ENCODE assay signal across 9 mouse cellular contexts in genomic region chr19:43986069-43986794, GRCm38 (mm10). TPM values are rescaled to one million over a fixed set of nuclear protein-coding genes. Genes with fewer than 3 reads are reported as not detected.
DNase-seq lines count a peak whose midpoint lies in the region; ATAC-seq and TF ChIP-seq lines count a peak whose summit lies in the region.
"Had no signal": no experiment of that assay in that cellular context is flagged by ENCODE, and none has a peak within 500 bp of the region (broad histone marks: within the 10 kb centered on the region; RNA-seq: fewer than 3 reads in every experiment).

Cpn1 (minus strand) TSS chr19:43986556.

- H3K9me3 ChIP-seq in lung, embryonic 15.5 days: no peaks in the 10 kb centered on the region
- no peaks in the 10 kb centered on the region for H3K9me3 ChIP-seq in stomach, postnatal 0 days (ENCODE audit: control insufficient read depth, low read length)
- H3K9me3 ChIP-seq: limb, embryonic 15.5 days had no signal

- peak within 1 kb of the TSS; percentile 45 for H3K4me2 ChIP-seq in lung, embryonic 15.5 days
- H3K4me2 ChIP-seq in stomach, postnatal 0 days (replicated peaks; ENCODE audit: low read depth): peak within 1 kb of the TSS; percentile 12
- H3K4me2 ChIP-seq: limb, embryonic 15.5 days had no signal

- peak; percentile 45 for TF ChIP-seq CTCF in stomach, postnatal 0 days (IDR thresholded peaks at IDR 0.05; ENCODE audit: low read depth)
- TF ChIP-seq CTCF in left cerebral cortex, adult 2 months (IDR thresholded peaks at IDR 0.05): no peak

- peak within 1 kb of the TSS; percentile 21 for H3K4me3 ChIP-seq in lung, embryonic 15.5 days
- peak within 1 kb of the TSS; percentile 2; the same call in 1 of the 2 replicates for H3K4me3 ChIP-seq in stomach, postnatal 0 days (ENCODE audit: low read depth, low read length)
- H3K4me3 ChIP-seq in left cerebral cortex, adult 2 months: no peak within 1 kb of the TSS
- H3K4me3 ChIP-seq: limb, embryonic 15.5 days had no signal

- H3K4me1 ChIP-seq in lung, embryonic 15.5 days: peaks cover 13% of the 10 kb centered on the region
- H3K4me1 ChIP-seq in stomach, postnatal 0 days (replicated peaks; ENCODE audit: control insufficient read depth, insufficient read depth): no peaks in the 10 kb centered on the region

- intact Hi-C loops in left cerebral cortex, adult 2 months (cut with DNase I): no loop called here
- intact Hi-C loops in left cerebral cortex, postnatal 36 days (cut with DNase I): no loop called here

- DNase-seq in lung, adult 18-20 months: peak; percentile 57 to 77
- DNase-seq in lung, postnatal 14 days: no peak
- DNase-seq in kidney, adult 18-20 months: peak; percentile 69
- peak; percentile 82 for DNase-seq in stomach, postnatal 0 days (ENCODE audit: low spot score)
- no peak for DNase-seq in right cerebral cortex, postnatal 4 days
- DNase-seq in left cerebral cortex, adult 2 months (ENCODE audit: extremely low spot score in 1 of 2, low spot score in 2 of 2): no peak
- no peak for DNase-seq in left cerebral cortex, postnatal 36 days (ENCODE audit: low spot score in 2 of 2)

- TF ChIP-seq EP300 in stomach, postnatal 0 days (optimal IDR thresholded peaks at IDR 0.05): no peak

- 0 out of 2 replicates have a peak, but pooled peaks have one; percentile 31 for ATAC-seq in lung, embryonic 15.5 days (ENCODE audit: borderline replicate concordance, extremely low read depth, low FRiP score, low TSS enrichment)
- peak; percentile 91 for ATAC-seq in stomach, postnatal 0 days (ENCODE audit: low FRiP score, low TSS enrichment)

- H3K27ac ChIP-seq in lung, embryonic 15.5 days: no peak within 1 kb of the TSS
- no peak within 1 kb of the TSS for H3K27ac ChIP-seq in stomach, postnatal 0 days (replicated peaks)
- H3K27ac ChIP-seq in left cerebral cortex, adult 2 months: no peak within 1 kb of the TSS
- H3K27ac ChIP-seq: limb, embryonic 15.5 days had no signal

- 0 out of 2 replicates have a peak, but pooled peaks cover 6% of the 10 kb centered on the region for H3K27me3 ChIP-seq in lung, embryonic 15.5 days
- no peaks in the 10 kb centered on the region for H3K27me3 ChIP-seq in stomach, postnatal 0 days (ENCODE audit: control insufficient read depth, insufficient read depth, low read length)

- H3K9ac ChIP-seq in lung, embryonic 15.5 days: no peak within 1 kb of the TSS
- H3K9ac ChIP-seq in stomach, postnatal 0 days (ENCODE audit: low read length): no peak within 1 kb of the TSS
- H3K9ac ChIP-seq: limb, embryonic 15.5 days had no signal

- WGBS in lung, embryonic 15.5 days: 16% methylated on average over 30 of the region's 30 CpGs
- WGBS in stomach, postnatal 0 days: 15% methylated on average over 30 of the region's 30 CpGs

- no peaks in the 10 kb centered on the region for H3K36me3 ChIP-seq in lung, embryonic 15.5 days
- H3K36me3 ChIP-seq in stomach, postnatal 0 days (ENCODE audit: control insufficient read depth, insufficient read depth, low read length): no peaks in the 10 kb centered on the region
- H3K36me3 ChIP-seq: limb, embryonic 15.5 days had no signal

RNA-seq across cellular contexts. Expression of gene Cpn1, which starts in this region (rescaled TPM):
- 5.8 and 6.6 TPM in 2 replicates for polyA plus RNA-seq in lung, embryonic 15.5 days (2015; fragmentation: Nextera tagmentation; extraction: Ambion mirVana)
- polyA plus RNA-seq in stomach, postnatal 0 days (2015; fragmentation: Nextera tagmentation; extraction: Ambion mirVana): 45.3 and 47.4 TPM in 2 replicates
- total RNA-seq in left cerebral cortex, adult 2 months (2021): under 1 TPM; 0.16 TPM
- under 1 TPM; 0.17 to 0.48 TPM for total RNA-seq in left cerebral cortex, postnatal 36 days (2021)

Comparison
In these comparisons a context has a peak if more than half of its experiments do, and no peak if none do; other contexts are left out.
1. DNase-seq: peak in lung, adult 18-20 months (2 of 2), kidney, adult 18-20 months (single experiment) and stomach, postnatal 0 days (single experiment); none in lung, postnatal 14 days (single experiment), right cerebral cortex, postnatal 4 days (single experiment), left cerebral cortex, adult 2 months (0 of 2) and left cerebral cortex, postnatal 36 days (0 of 2).